Mouse (Mus musculus) MEL (cell line): ENCODE measurements at regions not wholly inside any gene's neighbourhood (a gene's known extent, or its start where the extent isn't known, plus 50 kb on each side); places are given as distances from the start of the nearest gene placed in this dataset.

Experiments used
- CHD2 ChIP-seq: IDR thresholded peaks from 2 replicates; pipeline ENCODE4 v1.6.1; 2011; ENCODE audit warnings: low read length, improper control_type of control experiment
- CTCF ChIP-seq, 3 experiments: IDR thresholded peaks in 2 of 3; conservative IDR thresholded peaks in 1 of 3; 2 replicates each; pipeline ENCODE4 v1.5.1; 2011 to 2012; ENCODE audit warnings: low read length in 3 of 3, low read depth in 2 of 3, mild to moderate bottlenecking in 2 of 3, improper control_type of control experiment in 1 of 3, inconsistent platforms in 1 of 3, mixed read lengths in 1 of 3, moderate library complexity in 1 of 3; ENCODE audit not compliant: control insufficient read depth in 1 of 3, insufficient read depth in 1 of 3, poor library complexity in 1 of 3, severe bottlenecking in 1 of 3
- GATA1 ChIP-seq: IDR thresholded peaks from 2 replicates; pipeline ENCODE4 v1.6.1; 2011; ENCODE audit warnings: low read depth, low read length, improper control_type of control experiment
- MAFK ChIP-seq: IDR thresholded peaks from 2 replicates; pipeline ENCODE4 v1.6.1; 2011; ENCODE audit warnings: low read depth, mild to moderate bottlenecking, low read length, improper control_type of control experiment, borderline replicate concordance
- MXI1 ChIP-seq: IDR thresholded peaks from 2 replicates; pipeline ENCODE4 v1.6.1; 2011; ENCODE audit warnings: mild to moderate bottlenecking, low read depth, low read length, improper control_type of control experiment
- MYB ChIP-seq: IDR thresholded peaks from 2 replicates; pipeline ENCODE4 v1.6.1; 2011; ENCODE audit warnings: mild to moderate bottlenecking, low read depth, low read length, improper control_type of control experiment
- NRF1 ChIP-seq: IDR thresholded peaks from 2 replicates; pipeline ENCODE4 v1.6.1; 2014; ENCODE audit warnings: low read depth, mild to moderate bottlenecking, inconsistent platforms, low read length, improper control_type of control experiment, moderate library complexity; ENCODE audit not compliant: poor library complexity, insufficient read depth, severe bottlenecking
- POLR2A ChIP-seq, 2 experiments: IDR thresholded peaks; 2 replicates each; pipeline ENCODE4 v1.6.1; 2011 to 2012; ENCODE audit warnings: low read length in 2 of 2, mild to moderate bottlenecking in 2 of 2, control low read depth in 1 of 2, improper control_type of control experiment in 1 of 2, low read depth in 1 of 2, moderate library complexity in 1 of 2; ENCODE audit not compliant: control insufficient read depth in 1 of 2, insufficient read depth in 1 of 2, poor library complexity in 1 of 2
- TAL1 ChIP-seq: IDR thresholded peaks from 2 replicates; pipeline ENCODE4 v1.6.1; 2012; ENCODE audit warnings: mild to moderate bottlenecking, inconsistent platforms, low read length, moderate library complexity, mixed read lengths
- ZNF384 ChIP-seq: IDR thresholded peaks from 2 replicates; pipeline ENCODE4 v1.6.1; 2012; ENCODE audit warnings: low read depth, mild to moderate bottlenecking, inconsistent platforms, low read length, improper control_type of control experiment

- TF ChIP-seq NRF1 (no peak), GATA1 (no peak), CHD2 (no peak), POLR2A (IDR thresholded peaks at IDR 0.05; ENCODE audit: control insufficient read depth in 1 of 2, insufficient read depth in 1 of 2, low read depth in 1 of 2, low read length in 2 of 2, poor library complexity in 1 of 2) (no peak), MXI1 (no peak), ZNF384 (no peak), MAFK (no peak), TAL1 (no peak), CTCF (IDR thresholded peaks at IDR 0.05 in 2 of 3, conservative IDR thresholded peaks at IDR 0.05 in 1 of 3; ENCODE audit: control insufficient read depth in 1 of 3, insufficient read depth in 1 of 3, low read depth in 2 of 3, low read length in 3 of 3, poor library complexity in 1 of 3, severe bottlenecking in 1 of 3) (no peak), MYB (no peak)
Observed at GRCm38 (mm10) chr13:89378365-89378764, 161.2 kb upstream of the Hapln1 start.
